Mouse (Mus musculus) lung, postnatal 0 days (tissue): ENCODE measurements at regions not wholly inside any gene's neighbourhood (a gene's known extent, or its start where the extent isn't known, plus 50 kb on each side); places are given as distances from the start of the nearest gene placed in this dataset.

Experiments
- ATAC-seq: fragments of 200-750 bp; cut with Nextera tagmentation; 2 replicates; pipeline ENCODE4 v1.8.0; 2017; ENCODE audit warnings: moderate library complexity
- DNase-seq: peaks from one replicate; pipeline ENCODE4 v3.0.0-alpha.2; 2016; ENCODE audit warnings: low spot score
- H3K27ac ChIP-seq: fragments of 300-500 bp; sonication (generic); 2 replicates; pipeline ENCODE4 v1.5.1; 2014; ENCODE audit warnings: antibody characterized with exemption, mild to moderate bottlenecking, low read length, mixed read lengths
- H3K27me3 ChIP-seq: fragments of 300-500 bp; sonication (generic); replicated peaks from 2 replicates; pipeline ENCODE4 v1.6.1; 2014; ENCODE audit warnings: low read length, mixed read lengths; ENCODE audit not compliant: insufficient read depth
- H3K36me3 ChIP-seq: fragments of 300-500 bp; sonication (generic); 2 replicates; pipeline ENCODE4 v1.6.1; 2014; ENCODE audit warnings: low read length, mixed read lengths; ENCODE audit not compliant: insufficient read depth
- H3K4me1 ChIP-seq: fragments of 300-500 bp; sonication (generic); 2 replicates; pipeline ENCODE4 v1.6.1; 2014; ENCODE audit warnings: antibody characterized with exemption, low read depth, low read length, mixed read lengths; ENCODE audit not compliant: insufficient read depth
- H3K4me2 ChIP-seq: fragments of 300-500 bp; sonication (generic); replicated peaks from 2 replicates; pipeline ENCODE4 v1.6.1; 2014; ENCODE audit warnings: low read depth, mild to moderate bottlenecking, low read length, moderate library complexity, mixed read lengths
- H3K4me3 ChIP-seq: fragments of 300-500 bp; sonication (generic); 2 replicates; pipeline ENCODE4 v1.5.1; 2014; ENCODE audit warnings: low read depth, low read length
- H3K9ac ChIP-seq: fragments of 300-500 bp; sonication (generic); replicated peaks from 2 replicates; pipeline ENCODE4 v1.6.1; 2014; ENCODE audit warnings: low read depth, mild to moderate bottlenecking
- H3K9me3 ChIP-seq: fragments of 300-500 bp; sonication (generic); 2 replicates; pipeline ENCODE4 v1.6.1; 2016; ENCODE audit warnings: low read length, mixed read lengths
- CTCF ChIP-seq: IDR thresholded peaks from 2 replicates; pipeline ENCODE4 v1.5.1; 2016; ENCODE audit warnings: antibody characterized with exemption, mild to moderate bottlenecking
- EP300 ChIP-seq: IDR thresholded peaks from 2 replicates; pipeline ENCODE4 v1.6.1; 2016; ENCODE audit warnings: antibody characterized with exemption, mild to moderate bottlenecking, control low read depth
- WGBS: fragments of 180-500 bp; shearing (Covaris S2); extraction: QIAGEN DNeasy Blood & Tissue Kit; methylation state at CpG from one replicate; pipeline ENCODE4 v1.1.7; 2014; 5-methylcytosine and 5-hydroxymethylcytosine counted together

GRCm38 (mm10) chr19:14225061-14225696, 311.8 kb downstream of the Olfr1505 start:
- no peak for ATAC-seq
- 49% methylated on average over 6 of the region's 6 CpGs for WGBS

GRCm38 (mm10) chr19:14225787-14226186, 312.5 kb downstream of the Olfr1505 start:
- TF ChIP-seq CTCF (no peak), EP300 (no peak)
- no peak overlapping the region for H3K4me3 ChIP-seq
- H3K4me2 ChIP-seq: no peak overlapping the region
- no peaks in the 10 kb centered on the region for H3K27me3 ChIP-seq
- no peaks in the 10 kb centered on the region for H3K9me3 ChIP-seq
- ATAC-seq (no peak), DNase-seq (no peak)
- H3K36me3 ChIP-seq: no peaks in the 10 kb centered on the region
- no peak overlapping the region for H3K27ac ChIP-seq
- H3K9ac ChIP-seq: no peak overlapping the region
- no peaks in the 10 kb centered on the region for H3K4me1 ChIP-seq
- WGBS: 42% methylated on average over 4 of the region's 4 CpGs

More at GRCm38 (mm10) chr19:14225061-14225696, 311.8 kb downstream of the Olfr1505 start:
- no peaks in the 10 kb centered on the region for H3K36me3 ChIP-seq
- H3K4me1 ChIP-seq: no peaks in the 10 kb centered on the region
- DNase-seq: no peak
- no peak overlapping the region for H3K27ac ChIP-seq
- no peak overlapping the region for H3K9ac ChIP-seq
- no peaks in the 10 kb centered on the region for H3K27me3 ChIP-seq
- H3K4me2 ChIP-seq: no peak overlapping the region
- TF ChIP-seq CTCF: no peak
- no peak overlapping the region for H3K4me3 ChIP-seq
- H3K9me3 ChIP-seq: no peaks in the 10 kb centered on the region

- Histone ChIP-seq H3K9ac (no peak overlapping the region), H3K27ac (no peak overlapping the region), H3K4me3 (no peak overlapping the region), H3K27me3 (no peaks in the 10 kb centered on the region), H3K4me2 (no peak overlapping the region), H3K36me3 (no peaks in the 10 kb centered on the region), H3K9me3 (no peaks in the 10 kb centered on the region), H3K4me1 (no peaks in the 10 kb centered on the region)
- ATAC-seq (no peak), DNase-seq (no peak)
- TF ChIP-seq EP300 (no peak), CTCF (no peak)
Observed at GRCm38 (mm10) chr19:14226521-14226920, 313.2 kb downstream of the Olfr1505 start.

- ATAC-seq: no peak
- no peaks in the 10 kb centered on the region for H3K4me1 ChIP-seq
- no peak overlapping the region for H3K9ac ChIP-seq
- H3K4me2 ChIP-seq: no peak overlapping the region
- H3K27ac ChIP-seq: no peak overlapping the region
- no peaks in the 10 kb centered on the region for H3K36me3 ChIP-seq
- no peaks in the 10 kb centered on the region for H3K9me3 ChIP-seq
- no peaks in the 10 kb centered on the region for H3K27me3 ChIP-seq
- DNase-seq: no peak
- no peak for TF ChIP-seq EP300
- TF ChIP-seq CTCF: no peak
- no peak overlapping the region for H3K4me3 ChIP-seq
- WGBS: 62% methylated on average over 5 of the region's 5 CpGs
Observed at GRCm38 (mm10) chr19:14243565-14243964, 330.2 kb downstream of the Olfr1505 start.

- no peaks in the 10 kb centered on the region for H3K9me3 ChIP-seq
- no peak overlapping the region for H3K4me2 ChIP-seq
- H3K9ac ChIP-seq: no peak overlapping the region
- DNase-seq: no peak
- WGBS: 71% methylated on average over 6 of the region's 6 CpGs
- no peak overlapping the region for H3K27ac ChIP-seq
- no peaks in the 10 kb centered on the region for H3K36me3 ChIP-seq
- TF ChIP-seq EP300 (no peak), CTCF (no peak)
- H3K4me1 ChIP-seq: no peaks in the 10 kb centered on the region
- no peaks in the 10 kb centered on the region for H3K27me3 ChIP-seq
- no peak for ATAC-seq
- no peak overlapping the region for H3K4me3 ChIP-seq
Observed at GRCm38 (mm10) chr19:14246973-14247614, 333.8 kb downstream of the Olfr1505 start.

GRCm38 (mm10) chr19:14247979-14248378, 334.6 kb downstream of the Olfr1505 start:
- H3K4me1 ChIP-seq: no peaks in the 10 kb centered on the region
- H3K4me2 ChIP-seq: no peak overlapping the region
- TF ChIP-seq EP300: no peak
- no peak for TF ChIP-seq CTCF
- no peaks in the 10 kb centered on the region for H3K9me3 ChIP-seq
- H3K9ac ChIP-seq: no peak overlapping the region
- DNase-seq (no peak), ATAC-seq (no peak)
- no peak overlapping the region for H3K4me3 ChIP-seq
- H3K27ac ChIP-seq: no peak overlapping the region
- H3K27me3 ChIP-seq: no peaks in the 10 kb centered on the region
- 50% methylated on average over 1 of the region's 1 CpGs for WGBS
- H3K36me3 ChIP-seq: no peaks in the 10 kb centered on the region
